Mouse (Mus musculus) lung, adult 18-20 months (tissue): Measurements from ENCODE around the gene Rtn2.

Experiments
- DNase-seq, 2 experiments: peaks; one replicate each; pipeline ENCODE4 v3.0.0; 2022; ENCODE audit warnings: mixed read lengths in 2 of 2

Gene Rtn2

GRCm38 (mm10) chr7:19302264-19303045, 20.0 kb downstream of the Rtn2 start:
- DNase-seq, result no peak

GRCm38 (mm10) chr7:19303046-19303305, 20.6 kb downstream of the Rtn2 start:
- DNase-seq, result no peak

- peak; percentile 71 to 77 for DNase-seq
These were observed 21.3 kb downstream of the Rtn2 start for GRCm38 (mm10) chr7:19303770-19304169.

GRCm38 (mm10) chr7:19304501-19305412, 22.3 kb downstream of the Rtn2 start:
- DNase-seq, result no peak

GRCm38 (mm10) chr7:19305413-19305735, 22.9 kb downstream of the Rtn2 start:
- no peak for DNase-seq

- DNase-seq, result no peak
These were observed 23.7 kb downstream of the Rtn2 start for GRCm38 (mm10) chr7:19305796-19306765.

GRCm38 (mm10) chr7:19306819-19307738, 24.7 kb downstream of the Rtn2 start:
- DNase-seq, result no peak

- DNase-seq, result peak; percentile 83 to 89
These were observed 25.5 kb downstream of the Rtn2 start for GRCm38 (mm10) chr7:19307739-19308453.

- peak; percentile 96 to 98 for DNase-seq
These were observed 26.2 kb downstream of the Rtn2 start for GRCm38 (mm10) chr7:19308454-19309277.

- no peak for DNase-seq
These were observed 27.0 kb downstream of the Rtn2 start for GRCm38 (mm10) chr7:19309278-19309883.

GRCm38 (mm10) chr7:19309884-19310641, 27.6 kb downstream of the Rtn2 start, which contains the start of gene Fosb:
Gene Fosb, minus strand, starts transcription at chr7:19310051.
- peak; percentile 94 to 97 for DNase-seq

GRCm38 (mm10) chr7:19311991-19312390, 29.6 kb downstream of the Rtn2 start:
- DNase-seq, result no peak

GRCm38 (mm10) chr7:19314033-19314432, 31.6 kb downstream of the Rtn2 start:
- no peak for DNase-seq

GRCm38 (mm10) chr7:19316451-19317161, 34.2 kb downstream of the Rtn2 start:
- DNase-seq, result peak; percentile 72 to 81

GRCm38 (mm10) chr7:19318201-19318600, 35.8 kb downstream of the Rtn2 start:
- DNase-seq, result no peak

GRCm38 (mm10) chr7:19318676-19319075, 36.3 kb downstream of the Rtn2 start:
- DNase-seq, result no peak

- peak in 1 of 2 experiments; percentile 40 for DNase-seq
These were observed 37.0 kb downstream of the Rtn2 start for GRCm38 (mm10) chr7:19319458-19319857.

- DNase-seq, result peak; percentile 96 to 98
These were observed 37.5 kb downstream of the Rtn2 start for GRCm38 (mm10) chr7:19319906-19320305.
